Mouse (Mus musculus) heart, postnatal 14 days (tissue): ENCODE measurements at regions not wholly inside any gene's neighbourhood (a gene's known extent, or its start where the extent isn't known, plus 50 kb on each side); places are given as distances from the start of the nearest gene placed in this dataset.

Experiments used
- DNase-seq, 2 experiments: peaks; one replicate each; pipeline ENCODE4 v3.0.0; 2021 to 2022
- intact Hi-C: fragments of 180-260 bp; cut with DNase I; formaldehyde crosslinking; loops from one replicate; pipeline ENCODE4 v1.15.1; 2025

DNA sequence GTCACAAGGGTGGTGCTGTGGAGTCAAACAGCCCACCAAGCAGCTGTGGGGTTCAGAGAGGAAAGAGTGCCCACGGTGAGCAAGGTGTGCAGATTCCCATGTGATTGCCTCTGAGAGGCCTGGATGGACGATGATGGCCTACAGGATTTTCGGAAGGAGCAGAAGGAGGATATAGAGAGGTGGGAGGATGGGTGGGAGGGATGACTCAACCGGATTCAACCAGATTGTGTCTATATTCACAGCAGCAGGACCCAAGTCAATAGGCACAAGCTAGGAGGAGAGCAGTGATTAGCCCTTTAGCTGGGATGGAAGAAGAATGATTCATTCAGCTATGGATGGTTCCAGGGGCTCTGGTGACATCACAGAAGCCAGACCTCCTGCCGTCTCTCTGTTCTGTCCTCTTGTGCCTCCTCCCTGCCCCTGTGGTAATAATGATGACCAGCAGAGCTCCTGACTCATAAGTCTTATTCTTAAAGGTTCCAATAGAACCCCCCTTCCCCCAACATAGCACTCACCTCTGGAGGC is 82.6 kb upstream of the Stx16 start:
- intact Hi-C loops = no loop called here
- no peak for DNase-seq

GRCm38 (mm10) chr2:173994301-173995073 is 81.6 kb upstream of the Stx16 start:
- intact Hi-C loops = no loop called here
- no peak for DNase-seq

DNA sequence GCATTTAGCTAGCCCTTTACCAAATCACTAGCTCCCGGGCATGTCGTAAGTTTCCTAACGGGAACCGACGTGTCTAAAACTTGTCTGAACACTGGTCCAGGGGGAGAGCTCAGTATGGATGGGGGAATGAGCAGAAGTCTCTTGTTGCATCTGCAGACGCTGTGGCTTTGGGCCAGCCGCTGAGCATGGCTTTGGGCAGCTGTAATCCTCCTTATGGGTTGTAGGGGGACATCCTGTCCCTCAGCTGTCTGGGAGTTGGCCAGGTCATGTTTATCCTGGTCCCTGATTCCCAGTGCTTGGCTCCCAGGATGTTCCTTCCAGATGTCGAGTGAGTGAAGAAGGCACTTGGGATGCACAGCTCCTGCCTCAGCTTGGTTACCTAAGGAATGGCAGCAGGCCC is 71.4 kb upstream of the Stx16 start:
- intact Hi-C loops = no loop called here

DNA sequence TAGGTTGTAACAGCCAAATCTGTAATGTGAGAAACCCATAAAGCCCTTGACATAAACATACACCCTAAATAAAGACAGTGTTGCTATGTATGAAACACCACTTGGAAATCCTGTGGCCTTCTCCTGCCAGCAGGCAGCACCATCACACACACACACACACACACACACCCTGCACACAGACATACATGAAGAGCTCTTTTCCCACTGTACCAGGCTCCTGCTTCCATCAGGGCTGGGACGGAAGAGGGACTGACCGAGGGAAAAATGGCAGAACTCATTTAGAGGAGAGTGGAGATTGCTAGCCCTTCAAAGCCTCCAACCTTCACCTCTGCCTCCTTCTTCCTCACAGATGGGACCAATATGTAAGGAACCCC is 68.1 kb upstream of the Stx16 start:
- intact Hi-C loops = no loop called here
- no peak for DNase-seq

More for the DNA sequence above, 71.4 kb upstream of the Stx16 start:
- DNase-seq = no peak

- intact Hi-C loops = no loop called here
- DNase-seq = peak; percentile 21 to 32
Measured at GRCm38 (mm10) chr2:174008350-174009218, 67.5 kb upstream of the Stx16 start.

DNA sequence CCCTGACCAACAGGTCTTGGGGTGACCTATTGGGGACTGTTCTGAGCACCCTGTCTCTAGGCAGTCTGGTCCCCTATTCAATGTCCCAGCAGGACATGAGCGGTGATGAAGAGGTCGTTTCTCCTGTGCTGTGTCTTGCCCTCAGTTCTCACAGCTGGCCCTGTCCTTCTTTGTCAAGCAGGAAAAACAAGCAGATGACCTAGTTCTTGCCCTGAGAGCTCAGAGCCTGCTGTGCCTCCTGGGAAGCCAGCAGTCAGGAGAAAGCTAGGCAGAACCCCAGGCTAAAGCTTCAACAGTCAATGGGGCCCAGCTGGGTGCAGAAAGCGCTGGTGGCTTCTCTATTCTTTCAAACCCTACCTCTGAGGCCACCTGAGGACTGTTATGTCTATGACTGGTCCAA is 66.1 kb upstream of the Stx16 start:
- DNase-seq = no peak
- intact Hi-C loops = no loop called here

GRCm38 (mm10) chr2:174011399-174011798 is 64.7 kb upstream of the Stx16 start:
- intact Hi-C loops = no loop called here
- DNase-seq = no peak

- intact Hi-C loops = no loop called here
- no peak for DNase-seq
Measured at GRCm38 (mm10) chr2:174014361-174014760, 61.7 kb upstream of the Stx16 start.

- intact Hi-C loops = no loop called here
- DNase-seq = no peak
Measured at GRCm38 (mm10) chr2:174015283-174015682, 60.8 kb upstream of the Stx16 start.

DNA sequence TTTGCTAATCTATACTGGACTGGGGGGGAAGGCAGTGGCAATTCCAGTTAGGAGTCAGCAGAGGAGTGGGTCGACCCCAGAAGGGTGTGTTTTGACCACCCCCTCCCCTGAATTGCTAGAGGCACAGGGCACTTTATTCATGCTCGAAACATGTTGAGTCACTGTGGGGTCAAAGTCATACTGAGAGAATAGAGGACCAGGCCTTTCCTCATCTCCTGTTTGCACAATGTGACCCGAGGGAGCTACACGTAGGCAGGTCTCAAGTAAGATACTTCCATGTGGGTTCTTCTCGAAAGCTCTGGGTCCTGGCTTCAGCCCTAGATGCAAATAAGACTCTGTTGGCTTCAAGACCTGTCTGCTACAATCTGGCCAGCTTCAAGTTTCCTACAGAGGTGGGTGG is 60.0 kb upstream of the Stx16 start:
- no peak for DNase-seq
- intact Hi-C loops = no loop called here

GRCm38 (mm10) chr2:174017042-174017441 is 59.1 kb upstream of the Stx16 start:
- DNase-seq = no peak
- intact Hi-C loops = no loop called here

DNA sequence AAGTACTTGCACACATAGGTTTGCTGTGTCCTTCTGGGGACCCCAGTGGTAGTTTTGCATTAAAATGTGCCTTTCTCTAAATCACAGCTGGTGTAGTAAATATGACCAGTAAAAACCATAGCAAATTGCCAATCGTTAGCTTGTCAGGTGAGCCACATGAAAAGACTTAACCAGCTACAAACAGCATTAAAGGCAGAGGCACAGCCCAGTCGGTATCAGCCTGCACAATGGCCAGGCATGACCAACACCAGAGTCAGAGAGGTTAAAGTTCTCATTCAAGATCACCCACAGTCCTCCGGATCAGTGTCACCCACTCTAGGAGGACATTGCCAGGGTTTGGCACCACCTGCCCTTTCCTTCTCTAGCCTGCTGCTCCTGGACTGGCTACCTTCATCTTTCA is 58.5 kb upstream of the Stx16 start:
- intact Hi-C loops = no loop called here
- DNase-seq = no peak

GRCm38 (mm10) chr2:174018002-174018401 is 58.1 kb upstream of the Stx16 start:
- intact Hi-C loops = no loop called here
- DNase-seq = no peak

- no peak for DNase-seq
- intact Hi-C loops = no loop called here
Measured at GRCm38 (mm10) chr2:174018986-174019385, 57.1 kb upstream of the Stx16 start.

DNA sequence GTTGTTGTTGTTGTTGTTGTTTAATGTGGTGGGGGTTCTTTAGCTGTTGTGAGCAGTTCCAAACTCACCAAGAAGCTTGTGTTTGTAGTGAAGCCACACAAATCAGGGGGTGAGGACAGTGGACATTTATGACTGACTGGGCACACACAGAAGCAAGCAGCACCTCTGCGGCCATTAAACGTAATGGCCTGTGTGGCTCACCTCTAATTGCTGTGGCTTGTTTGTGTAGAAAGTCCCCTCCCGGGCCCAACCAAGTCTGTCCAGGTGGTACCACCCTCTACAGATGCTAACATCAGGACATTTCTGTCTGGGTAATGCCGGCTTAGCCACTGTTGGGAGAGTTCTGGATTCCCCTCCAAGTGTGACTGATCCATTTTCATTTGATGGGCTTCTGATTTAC is 56.1 kb upstream of the Stx16 start:
- intact Hi-C loops = no loop called here
- DNase-seq = no peak

- no peak for DNase-seq
- intact Hi-C loops = no loop called here
Measured at GRCm38 (mm10) chr2:174020447-174020846, 55.7 kb upstream of the Stx16 start.

- DNase-seq = no peak
- intact Hi-C loops = no loop called here
Measured at GRCm38 (mm10) chr2:174021538-174021937, 54.6 kb upstream of the Stx16 start.

- intact Hi-C loops = no loop called here
- peak; percentile 29 to 63 for DNase-seq
Measured at GRCm38 (mm10) chr2:174022292-174022691, 53.8 kb upstream of the Stx16 start.

- intact Hi-C loops = no loop called here
- no peak for DNase-seq
Measured at GRCm38 (mm10) chr2:174025181-174025870, 50.8 kb upstream of the Stx16 start.
